Mouse (Mus musculus) hindbrain, embryonic 14.5 days (tissue): ENCODE data around the gene Ssc4d. TPM values are rescaled to one million over a fixed set of nuclear protein-coding genes. Genes with fewer than 3 reads are reported as not detected.

Experiments used
- ATAC-seq: fragments of 200-750 bp; cut with Nextera tagmentation; 2 replicates; pipeline ENCODE4 v1.8.0; 2017; ENCODE audit warnings: moderate number of reproducible peaks, mild to moderate bottlenecking, moderate TSS enrichment, moderate library complexity; ENCODE audit not compliant: low FRiP score
- DNase-seq: peaks from one replicate; pipeline ENCODE4 v3.0.0-alpha.2; 2015; ENCODE audit warnings: low spot score
- H3K27ac ChIP-seq: fragments of 300-500 bp; sonication (generic); 2 replicates; pipeline ENCODE4 v1.5.1; 2014; ENCODE audit warnings: mild to moderate bottlenecking, moderate library complexity
- H3K27me3 ChIP-seq: fragments of 300-500 bp; sonication (generic); 2 replicates; pipeline ENCODE4 v1.6.1; 2014; ENCODE audit warnings: mild to moderate bottlenecking, low read length, mixed read lengths; ENCODE audit not compliant: control insufficient read depth, insufficient read depth
- H3K36me3 ChIP-seq: fragments of 300-500 bp; sonication (generic); replicated peaks from 2 replicates; pipeline ENCODE4 v1.6.1; 2014; ENCODE audit not compliant: control insufficient read depth, insufficient read depth
- H3K4me1 ChIP-seq: fragments of 300-500 bp; sonication (generic); replicated peaks from 2 replicates; pipeline ENCODE4 v1.6.1; 2014; ENCODE audit warnings: antibody characterized with exemption, low read length, mixed read lengths; ENCODE audit not compliant: control insufficient read depth, insufficient read depth
- H3K4me2 ChIP-seq: fragments of 300-500 bp; sonication (generic); replicated peaks from 2 replicates; pipeline ENCODE4 v1.6.1; 2014; ENCODE audit warnings: mild to moderate bottlenecking, moderate library complexity
- H3K4me3 ChIP-seq: fragments of 300-500 bp; sonication (generic); replicated peaks from 2 replicates; pipeline ENCODE4 v1.5.1; 2014; ENCODE audit warnings: mild to moderate bottlenecking, low read length
- H3K9ac ChIP-seq: fragments of 300-500 bp; sonication (generic); 2 replicates; pipeline ENCODE4 v1.6.1; 2014
- H3K9me3 ChIP-seq: fragments of 300-500 bp; sonication (generic); 2 replicates; pipeline ENCODE4 v1.6.1; 2016; ENCODE audit warnings: low read length; ENCODE audit not compliant: control insufficient read depth
- WGBS: fragments of 180-500 bp; shearing (Covaris S2); extraction: QIAGEN DNeasy Blood & Tissue Kit; methylation state at CpG from one replicate; pipeline ENCODE4 v1.1.7; 2014; 5-methylcytosine and 5-hydroxymethylcytosine counted together
- polyA plus RNA-seq: library from polyadenylated mRNA; unstranded; fragments of >200 nt; fragmentation: Nextera tagmentation; extraction: Ambion mirVana; gene quantifications from 2 replicates; pipeline ENCODE4 v1.2.1, GENCODE M21; 2014

Ssc4d gene
- polyA plus RNA-seq, 1 experiment from 2014 or later, result 1.5 TPM

GRCm38 (mm10) chr5:136002751-136003151, 28.4 kb upstream of the Ssc4d start:
- Histone ChIP-seq H3K4me2 (no peak overlapping the region), H3K36me3 (peaks cover 26% of the 10 kb centered on the region), H3K27ac (no peak overlapping the region), H3K9ac (no peak overlapping the region), H3K27me3 (no peaks in the 10 kb centered on the region), H3K4me3 (no peak overlapping the region), H3K4me1 (no peaks in the 10 kb centered on the region), H3K9me3 (no peaks in the 10 kb centered on the region)
- DNase-seq, result no peak
- WGBS, result 65% methylated on average over 3 of the region's 3 CpGs
- no peak for ATAC-seq

GRCm38 (mm10) chr5:136002325-136002724, 28.0 kb upstream of the Ssc4d start:
- Histone ChIP-seq H3K4me3 (no peak overlapping the region), H3K36me3 (peaks cover 30% of the 10 kb centered on the region), H3K9me3 (no peaks in the 10 kb centered on the region), H3K27ac (no peak overlapping the region), H3K27me3 (no peaks in the 10 kb centered on the region), H3K9ac (no peak overlapping the region), H3K4me1 (no peaks in the 10 kb centered on the region), H3K4me2 (no peak overlapping the region)
- DNase-seq, result no peak
- ATAC-seq, result no peak
- WGBS, result 75% methylated on average over 2 of the region's 2 CpGs

GRCm38 (mm10) chr5:136001222-136001621, 26.9 kb upstream of the Ssc4d start:
- no peak for DNase-seq
- Histone ChIP-seq H3K27me3 (no peaks in the 10 kb centered on the region), H3K27ac (no peak overlapping the region), H3K4me3 (no peak overlapping the region), H3K4me1 (no peaks in the 10 kb centered on the region), H3K9me3 (no peaks in the 10 kb centered on the region), H3K4me2 (no peak overlapping the region), H3K9ac (no peak overlapping the region), H3K36me3 (peaks cover 39% of the 10 kb centered on the region)
- WGBS, result 93% methylated on average over 6 of the region's 6 CpGs
- ATAC-seq, result no peak

GRCm38 (mm10) chr5:135996162-135996561, 21.8 kb upstream of the Ssc4d start:
- DNase-seq (no peak), ATAC-seq (no peak)
- Histone ChIP-seq H3K4me1 (peaks cover 6% of the 10 kb centered on the region), H3K9ac (no peak overlapping the region; the same call in 1 of the 2 replicates), H3K27me3 (no peaks in the 10 kb centered on the region), H3K4me3 (no peak overlapping the region), H3K9me3 (no peaks in the 10 kb centered on the region), H3K4me2 (peak overlapping the region; percentile 85; the same call in 1 of the 2 replicates), H3K27ac (no peak overlapping the region), H3K36me3 (peaks cover 34% of the 10 kb centered on the region)
- 91% methylated on average over 8 of the region's 8 CpGs for WGBS

GRCm38 (mm10) chr5:135994725-135995687, 20.7 kb upstream of the Ssc4d start, which contains the start of gene Dtx2:
Gene Dtx2, plus strand, starts transcription at chr5:135994800.
- Histone ChIP-seq H3K36me3 (peaks cover 33% of the 10 kb centered on the region), H3K9ac (peak within 1 kb of the TSS; percentile 89), H3K4me2 (peak within 1 kb of the TSS; percentile 85), H3K27me3 (no peaks in the 10 kb centered on the region), H3K9me3 (no peaks in the 10 kb centered on the region), H3K4me1 (peaks cover 6% of the 10 kb centered on the region), H3K27ac (peak within 1 kb of the TSS; percentile 86), H3K4me3 (peak within 1 kb of the TSS; percentile 83)
- ATAC-seq (peak; percentile 94), DNase-seq (peak; percentile 97)
- WGBS, result under 1% methylated on average over 47 of the region's 47 CpGs

GRCm38 (mm10) chr5:135994335-135994724, 20.0 kb upstream of the Ssc4d start:
- H3K4me1 ChIP-seq, result peaks cover 6% of the 10 kb centered on the region
- 61% methylated on average over 8 of the region's 8 CpGs for WGBS
- H3K27ac ChIP-seq, result no peak overlapping the region
- H3K27me3 ChIP-seq, result no peaks in the 10 kb centered on the region
- H3K4me3 ChIP-seq, result peak overlapping the region; percentile 83
- H3K36me3 ChIP-seq, result peaks cover 28% of the 10 kb centered on the region
- peak overlapping the region; percentile 85; the same call in 1 of the 2 replicates for H3K4me2 ChIP-seq
- H3K9ac ChIP-seq, result no peak overlapping the region
- peak; percentile 3; the same call in 1 of the 2 replicates for ATAC-seq
- no peak for DNase-seq
- no peaks in the 10 kb centered on the region for H3K9me3 ChIP-seq

- no peak overlapping the region for H3K27ac ChIP-seq
- ATAC-seq (no peak), DNase-seq (no peak)
- no peak overlapping the region for H3K9ac ChIP-seq
- H3K36me3 ChIP-seq, result peaks cover 21% of the 10 kb centered on the region
- no peak overlapping the region for H3K4me2 ChIP-seq
- peaks cover 6% of the 10 kb centered on the region for H3K4me1 ChIP-seq
- no peak overlapping the region for H3K4me3 ChIP-seq
- 60% methylated on average over 5 of the region's 5 CpGs for WGBS
- H3K9me3 ChIP-seq, result no peaks in the 10 kb centered on the region
- no peaks in the 10 kb centered on the region for H3K27me3 ChIP-seq
Measured at GRCm38 (mm10) chr5:135993381-135993965, 19.1 kb upstream of the Ssc4d start.

- no peaks in the 10 kb centered on the region for H3K27me3 ChIP-seq
- DNase-seq (no peak), ATAC-seq (no peak)
- no peak overlapping the region for H3K4me2 ChIP-seq
- no peaks in the 10 kb centered on the region for H3K9me3 ChIP-seq
- H3K4me1 ChIP-seq, result peaks cover 4% of the 10 kb centered on the region
- no peak overlapping the region for H3K4me3 ChIP-seq
- 68% methylated on average over 5 of the region's 5 CpGs for WGBS
- no peak overlapping the region for H3K27ac ChIP-seq
- no peak overlapping the region for H3K9ac ChIP-seq
- H3K36me3 ChIP-seq, result no peaks in the 10 kb centered on the region
Measured at GRCm38 (mm10) chr5:135990601-135991000, 16.3 kb upstream of the Ssc4d start.

- no peaks in the 10 kb centered on the region for H3K9me3 ChIP-seq
- H3K4me2 ChIP-seq, result no peak overlapping the region
- H3K27ac ChIP-seq, result no peak overlapping the region
- ATAC-seq (no peak), DNase-seq (peak; percentile 40)
- 63% methylated on average over 11 of the region's 11 CpGs for WGBS
- no peaks in the 10 kb centered on the region for H3K4me1 ChIP-seq
- H3K4me3 ChIP-seq, result no peak overlapping the region
- no peaks in the 10 kb centered on the region for H3K36me3 ChIP-seq
- H3K9ac ChIP-seq, result no peak overlapping the region
- no peaks in the 10 kb centered on the region for H3K27me3 ChIP-seq
Measured at GRCm38 (mm10) chr5:135987248-135987647, 12.9 kb upstream of the Ssc4d start.
